Mouse (Mus musculus): ENCODE data around the gene Sub1.

Sub1 gene

GRCm38 (mm10) chr15:12013532-12014196 lies 16.9 kb upstream of the Sub1 start:
- DNase-seq (ENCODE audit: low read depth, low spot score), result no peak

- no peak for DNase-seq (ENCODE audit: low read depth, low spot score)
Measured at GRCm38 (mm10) chr15:12010602-12011044, 13.8 kb upstream of the Sub1 start.

GRCm38 (mm10) chr15:12009712-12010601 lies 13.2 kb upstream of the Sub1 start:
- no peak for DNase-seq (ENCODE audit: low read depth, low spot score)

- no peak for DNase-seq (ENCODE audit: low read depth, low spot score)
Measured at GRCm38 (mm10) chr15:12008894-12009293, 12.1 kb upstream of the Sub1 start.

GRCm38 (mm10) chr15:12007971-12008800 lies 11.4 kb upstream of the Sub1 start:
- DNase-seq (ENCODE audit: low read depth, low spot score), result no peak

GRCm38 (mm10) chr15:12007421-12007820 lies 10.6 kb upstream of the Sub1 start:
- no peak for DNase-seq (ENCODE audit: low read depth, low spot score)

- DNase-seq (ENCODE audit: low read depth, low spot score), result no peak
Measured at GRCm38 (mm10) chr15:12006169-12006568, 9.4 kb upstream of the Sub1 start.

GRCm38 (mm10) chr15:11995815-11996201 lies 975 bp downstream of the Sub1 start:
- DNase-seq (ENCODE audit: low read depth, low spot score), result peak; percentile 89

GRCm38 (mm10) chr15:11994921-11995814 lies 1.6 kb downstream of the Sub1 start:
- DNase-seq (ENCODE audit: low read depth, low spot score), result no peak

- DNase-seq (ENCODE audit: low read depth, low spot score), result no peak
Measured at GRCm38 (mm10) chr15:11994006-11994405, 2.8 kb downstream of the Sub1 start.

GRCm38 (mm10) chr15:11991552-11992113 lies 5.2 kb downstream of the Sub1 start:
- no peak for DNase-seq (ENCODE audit: low read depth, low spot score)

GRCm38 (mm10) chr15:11988580-11988979 lies 8.2 kb downstream of the Sub1 start:
- no peak for DNase-seq (ENCODE audit: low read depth, low spot score)

- no peak for DNase-seq (ENCODE audit: low read depth, low spot score)
Measured at GRCm38 (mm10) chr15:11987892-11988291, 8.9 kb downstream of the Sub1 start.

GRCm38 (mm10) chr15:11981985-11982384 lies 14.8 kb downstream of the Sub1 start:
- DNase-seq (ENCODE audit: low read depth, low spot score), result no peak

- peak; percentile 90 for DNase-seq (ENCODE audit: low read depth, low spot score)
Measured at GRCm38 (mm10) chr15:11981501-11981900, 15.3 kb downstream of the Sub1 start.

GRCm38 (mm10) chr15:11978175-11978574 lies 18.6 kb downstream of the Sub1 start:
- peak; percentile 60 for DNase-seq (ENCODE audit: low read depth, low spot score)

- no peak for DNase-seq (ENCODE audit: low read depth, low spot score)
Measured at GRCm38 (mm10) chr15:11977071-11977470, 19.7 kb downstream of the Sub1 start.

- DNase-seq (ENCODE audit: low read depth, low spot score), result no peak
Measured at GRCm38 (mm10) chr15:11975836-11976235, 20.9 kb downstream of the Sub1 start.

- peak; percentile 49 for DNase-seq (ENCODE audit: low read depth, low spot score)
Measured at GRCm38 (mm10) chr15:11971854-11972420, 24.8 kb downstream of the Sub1 start.

GRCm38 (mm10) chr15:11970621-11971020 lies 26.2 kb downstream of the Sub1 start:
- no peak for DNase-seq (ENCODE audit: low read depth, low spot score)
